Mouse (Mus musculus) embryonic facial prominence, embryonic 13.5 days (tissue): ENCODE measurements around the gene Adcy5. TPM values are rescaled to one million over a fixed set of nuclear protein-coding genes. Genes with fewer than 3 reads are reported as not detected.

ENCODE experiments used
- ATAC-seq: fragments of 200-750 bp; cut with Nextera tagmentation; 2 replicates; pipeline ENCODE4 v1.8.0; 2017; ENCODE audit warnings: low read depth; ENCODE audit not compliant: insufficient number of reproducible peaks, insufficient read depth, low FRiP score, low TSS enrichment
- H3K27ac ChIP-seq: fragments of 300-500 bp; sonication (generic); 2 replicates; pipeline ENCODE4 v1.5.1; 2015; ENCODE audit warnings: moderate library complexity, mild to moderate bottlenecking, inconsistent platforms
- H3K27me3 ChIP-seq: fragments of 300-500 bp; sonication (generic); 2 replicates; pipeline ENCODE4 v1.6.1; 2015; ENCODE audit warnings: mild to moderate bottlenecking, inconsistent platforms
- H3K36me3 ChIP-seq: fragments of 300-500 bp; sonication (generic); 2 replicates; pipeline ENCODE4 v1.6.1; 2015; ENCODE audit warnings: mild to moderate bottlenecking, inconsistent platforms
- H3K4me1 ChIP-seq: fragments of 300-500 bp; sonication (generic); 2 replicates; pipeline ENCODE4 v1.6.1; 2015; ENCODE audit warnings: inconsistent platforms
- H3K4me2 ChIP-seq: fragments of 300-500 bp; sonication (generic); 2 replicates; pipeline ENCODE4 v1.6.1; 2015; ENCODE audit warnings: moderate library complexity, mild to moderate bottlenecking, inconsistent platforms
- H3K4me3 ChIP-seq: fragments of 300-500 bp; sonication (generic); 2 replicates; pipeline ENCODE4 v1.5.1; 2015; ENCODE audit warnings: mild to moderate bottlenecking, inconsistent platforms
- H3K9ac ChIP-seq: fragments of 300-500 bp; sonication (generic); 2 replicates; pipeline ENCODE4 v1.6.1; 2015; ENCODE audit warnings: mild to moderate bottlenecking, inconsistent platforms
- H3K9me3 ChIP-seq: fragments of 300-500 bp; sonication (generic); 2 replicates; pipeline ENCODE4 v1.6.1; 2016; ENCODE audit warnings: inconsistent platforms
- WGBS: fragments of 180-500 bp; shearing (Covaris S2); methylation state at CpG from one replicate; pipeline ENCODE4 v1.1.7; 2015; ENCODE audit warnings: mixed read lengths; 5-methylcytosine and 5-hydroxymethylcytosine counted together
- polyA plus RNA-seq: library from polyadenylated mRNA; unstranded; fragments of >200 nt; fragmentation: Nextera tagmentation; extraction: Ambion mirVana; gene quantifications from 2 replicates; pipeline ENCODE4 v1.2.1, GENCODE M21; 2015

Gene Adcy5
- polyA plus RNA-seq, 1 experiment from 2014 or later: 3.0 TPM

GRCm38 (mm10) chr16:35271572-35271971, 116.9 kb downstream of the Adcy5 start:
- Histone ChIP-seq H3K4me3 (no peak overlapping the region), H3K9ac (no peak overlapping the region), H3K4me2 (no peak overlapping the region), H3K27ac (no peak overlapping the region), H3K27me3 (no peaks in the 10 kb centered on the region; the same call in 1 of the 2 replicates), H3K9me3 (no peaks in the 10 kb centered on the region), H3K36me3 (peaks cover 7% of the 10 kb centered on the region; the same call in 1 of the 2 replicates), H3K4me1 (peaks cover 23% of the 10 kb centered on the region)
- no peak for ATAC-seq
- WGBS: 37% methylated on average over 4 of the region's 4 CpGs

GRCm38 (mm10) chr16:35272417-35272816, 117.7 kb downstream of the Adcy5 start:
- Histone ChIP-seq H3K27ac (no peak overlapping the region), H3K27me3 (no peaks in the 10 kb centered on the region; the same call in 1 of the 2 replicates), H3K9me3 (no peaks in the 10 kb centered on the region), H3K4me1 (peaks cover 23% of the 10 kb centered on the region), H3K4me3 (no peak overlapping the region), H3K4me2 (no peak overlapping the region), H3K9ac (no peak overlapping the region), H3K36me3 (peaks cover 7% of the 10 kb centered on the region; the same call in 1 of the 2 replicates)
- WGBS: 40% methylated on average over 4 of the region's 4 CpGs
- no peak for ATAC-seq

- no peak for ATAC-seq
- WGBS: 83% methylated on average over 6 of the region's 6 CpGs
These were observed 123.5 kb downstream of the Adcy5 start for GRCm38 (mm10) chr16:35278166-35278565.

GRCm38 (mm10) chr16:35282456-35282855, 127.8 kb downstream of the Adcy5 start:
- 77% methylated on average over 2 of the region's 2 CpGs for WGBS
- H3K4me1 ChIP-seq: no peaks in the 10 kb centered on the region
- no peaks in the 10 kb centered on the region for H3K9me3 ChIP-seq
- H3K4me3 ChIP-seq: no peak overlapping the region
- H3K9ac ChIP-seq: no peak overlapping the region
- H3K36me3 ChIP-seq: 0 out of 2 replicates have a peak, but pooled peaks cover 19% of the 10 kb centered on the region
- H3K4me2 ChIP-seq: no peak overlapping the region
- no peak for ATAC-seq
- no peaks in the 10 kb centered on the region for H3K27me3 ChIP-seq
- no peak overlapping the region for H3K27ac ChIP-seq

More at GRCm38 (mm10) chr16:35278166-35278565, 123.5 kb downstream of the Adcy5 start:
- H3K27me3 ChIP-seq: no peaks in the 10 kb centered on the region; the same call in 1 of the 2 replicates
- peaks cover 20% of the 10 kb centered on the region; the same call in 1 of the 2 replicates for H3K36me3 ChIP-seq
- no peak overlapping the region for H3K4me2 ChIP-seq
- H3K4me1 ChIP-seq: peaks cover 13% of the 10 kb centered on the region
- no peak overlapping the region for H3K9ac ChIP-seq
- no peaks in the 10 kb centered on the region for H3K9me3 ChIP-seq
- H3K27ac ChIP-seq: no peak overlapping the region
- no peak overlapping the region for H3K4me3 ChIP-seq

GRCm38 (mm10) chr16:35285821-35286220, 131.1 kb downstream of the Adcy5 start:
- Histone ChIP-seq H3K27ac (no peak overlapping the region), H3K9me3 (no peaks in the 10 kb centered on the region), H3K4me1 (no peaks in the 10 kb centered on the region), H3K9ac (no peak overlapping the region), H3K36me3 (0 out of 2 replicates have a peak, but pooled peaks cover 18% of the 10 kb centered on the region), H3K27me3 (no peaks in the 10 kb centered on the region), H3K4me2 (no peak overlapping the region), H3K4me3 (no peak overlapping the region)
- no peak for ATAC-seq
- 70% methylated on average over 9 of the region's 9 CpGs for WGBS

GRCm38 (mm10) chr16:35287244-35287643, 132.6 kb downstream of the Adcy5 start:
- H3K27me3 ChIP-seq: no peaks in the 10 kb centered on the region
- H3K9me3 ChIP-seq: no peaks in the 10 kb centered on the region
- WGBS: 92% methylated on average over 5 of the region's 5 CpGs
- 0 out of 2 replicates have a peak, but pooled peaks cover 18% of the 10 kb centered on the region for H3K36me3 ChIP-seq
- H3K4me3 ChIP-seq: no peak overlapping the region
- H3K4me1 ChIP-seq: no peaks in the 10 kb centered on the region
- H3K4me2 ChIP-seq: no peak overlapping the region
- no peak overlapping the region for H3K27ac ChIP-seq
- no peak for ATAC-seq
- H3K9ac ChIP-seq: no peak overlapping the region

- Histone ChIP-seq H3K27me3 (no peaks in the 10 kb centered on the region), H3K27ac (no peak overlapping the region), H3K4me3 (no peak overlapping the region), H3K4me1 (no peaks in the 10 kb centered on the region), H3K4me2 (no peak overlapping the region), H3K9ac (no peak overlapping the region), H3K36me3 (peaks cover 28% of the 10 kb centered on the region; the same call in 1 of the 2 replicates), H3K9me3 (no peaks in the 10 kb centered on the region)
- no peak for ATAC-seq
- 74% methylated on average over 5 of the region's 5 CpGs for WGBS
These were observed 143.1 kb downstream of the Adcy5 start for GRCm38 (mm10) chr16:35297786-35298185.

- no peaks in the 10 kb centered on the region for H3K27me3 ChIP-seq
- no peak for ATAC-seq
- no peaks in the 10 kb centered on the region for H3K9me3 ChIP-seq
- no peak overlapping the region for H3K9ac ChIP-seq
- no peak overlapping the region for H3K4me3 ChIP-seq
- no peak overlapping the region for H3K4me2 ChIP-seq
- H3K36me3 ChIP-seq: peaks cover 42% of the 10 kb centered on the region
- no peaks in the 10 kb centered on the region for H3K4me1 ChIP-seq
- H3K27ac ChIP-seq: no peak overlapping the region
- WGBS: 76% methylated on average over 4 of the region's 6 CpGs
These were observed 145.5 kb downstream of the Adcy5 start for GRCm38 (mm10) chr16:35300156-35300555.

GRCm38 (mm10) chr16:35302441-35303280, 148.0 kb downstream of the Adcy5 start:
- 44% methylated on average over 7 of the region's 7 CpGs for WGBS
- Histone ChIP-seq H3K36me3 (peaks cover 42% of the 10 kb centered on the region), H3K27ac (no peak overlapping the region), H3K4me3 (no peak overlapping the region), H3K9me3 (no peaks in the 10 kb centered on the region), H3K4me1 (no peaks in the 10 kb centered on the region), H3K27me3 (no peaks in the 10 kb centered on the region), H3K9ac (no peak overlapping the region), H3K4me2 (no peak overlapping the region)
- ATAC-seq: no peak

GRCm38 (mm10) chr16:35303721-35304120, 149.0 kb downstream of the Adcy5 start:
- Histone ChIP-seq H3K27ac (no peak overlapping the region), H3K4me2 (no peak overlapping the region), H3K4me1 (no peaks in the 10 kb centered on the region), H3K9ac (no peak overlapping the region), H3K4me3 (no peak overlapping the region), H3K27me3 (no peaks in the 10 kb centered on the region), H3K36me3 (peaks cover 35% of the 10 kb centered on the region), H3K9me3 (no peaks in the 10 kb centered on the region)
- whole genome bisulfite sequencing: 87% methylated on average over 6 of the region's 6 CpGs
- ATAC-seq: no peak

GRCm38 (mm10) chr16:35304416-35304815, 149.7 kb downstream of the Adcy5 start:
- H3K4me2 ChIP-seq: no peak overlapping the region
- H3K9ac ChIP-seq: no peak overlapping the region
- no peaks in the 10 kb centered on the region for H3K4me1 ChIP-seq
- 81% methylated on average over 5 of the region's 5 CpGs for WGBS
- ATAC-seq: no peak
- H3K36me3 ChIP-seq: peaks cover 29% of the 10 kb centered on the region
- H3K27me3 ChIP-seq: no peaks in the 10 kb centered on the region
- no peak overlapping the region for H3K4me3 ChIP-seq
- H3K27ac ChIP-seq: no peak overlapping the region
- no peaks in the 10 kb centered on the region for H3K9me3 ChIP-seq

GRCm38 (mm10) chr16:35305226-35305625, 150.5 kb downstream of the Adcy5 start:
- Histone ChIP-seq H3K4me3 (no peak overlapping the region), H3K9me3 (no peaks in the 10 kb centered on the region), H3K9ac (no peak overlapping the region), H3K36me3 (peaks cover 21% of the 10 kb centered on the region), H3K27ac (no peak overlapping the region), H3K27me3 (no peaks in the 10 kb centered on the region), H3K4me1 (no peaks in the 10 kb centered on the region), H3K4me2 (no peak overlapping the region)
- no peak for ATAC-seq
- WGBS: 86% methylated on average over 7 of the region's 7 CpGs
